Comparison of ENCODE assay signal across 9 mouse cellular contexts in genomic region chr5:109554091-109555050, GRCm38 (mm10). TPM values are rescaled to one million over a fixed set of nuclear protein-coding genes. Genes with fewer than 3 reads are reported as not detected.
DNase-seq lines count a peak whose midpoint lies in the region; ATAC-seq and TF ChIP-seq lines count a peak whose summit lies in the region.
"Had no signal": no experiment of that assay in that cellular context is flagged by ENCODE, and none has a peak within 500 bp of the region (broad histone marks: within the 10 kb centered on the region; RNA-seq: fewer than 3 reads in every experiment).

No protein-coding gene starts in this region.

- no peaks in the 10 kb centered on the region for H3K4me1 ChIP-seq in forebrain, embryonic 11.5 days (replicated peaks; ENCODE audit: control insufficient read depth, insufficient read depth, low read length)
- H3K4me1 ChIP-seq in forebrain, embryonic 14.5 days (ENCODE audit: control insufficient read depth, insufficient read depth, low read length), result no peaks in the 10 kb centered on the region
- no peaks in the 10 kb centered on the region for H3K4me1 ChIP-seq in lung, postnatal 0 days (ENCODE audit: insufficient read depth, low read depth, low read length)
- no peaks in the 10 kb centered on the region for H3K4me1 ChIP-seq in stomach, postnatal 0 days (replicated peaks; ENCODE audit: control insufficient read depth, insufficient read depth)
- H3K4me1 ChIP-seq in hindbrain, embryonic 14.5 days (replicated peaks; ENCODE audit: control insufficient read depth, insufficient read depth, low read length), result no peaks in the 10 kb centered on the region
- H3K4me1 ChIP-seq: embryonic facial prominence, embryonic 13.5 days had no signal

- no peak overlapping the region for H3K4me2 ChIP-seq in forebrain, embryonic 11.5 days (ENCODE audit: low read depth, low read length, severe bottlenecking)
- no peak overlapping the region for H3K4me2 ChIP-seq in forebrain, embryonic 14.5 days (ENCODE audit: low read length)
- no peak overlapping the region for H3K4me2 ChIP-seq in lung, postnatal 0 days (replicated peaks; ENCODE audit: low read depth, low read length)
- no peak overlapping the region for H3K4me2 ChIP-seq in stomach, postnatal 0 days (replicated peaks; ENCODE audit: low read depth)
- no peak overlapping the region for H3K4me2 ChIP-seq in hindbrain, embryonic 14.5 days (replicated peaks)
- H3K4me2 ChIP-seq: embryonic facial prominence, embryonic 13.5 days had no signal

- DNase-seq in forebrain, embryonic 11.5 days (ENCODE audit: low spot score), result peak; percentile 58
- no peak for DNase-seq in forebrain, embryonic 14.5 days (ENCODE audit: low spot score)
- peak; percentile 20 for DNase-seq in lung, postnatal 0 days (ENCODE audit: low spot score)
- DNase-seq in lung, postnatal 36 days, result no peak
- DNase-seq in WW6 (ENCODE audit: low read depth, low spot score), result peak; percentile 84
- peak; percentile 24 for DNase-seq in stomach, postnatal 0 days (ENCODE audit: low spot score)
- no peak for DNase-seq in hindbrain, embryonic 14.5 days (ENCODE audit: low spot score)
- no peak for DNase-seq in heart, postnatal 25 days (ENCODE audit: low spot score)

- no peaks in the 10 kb centered on the region; the same call in 1 of the 2 replicates for H3K36me3 ChIP-seq in forebrain, embryonic 11.5 days (ENCODE audit: control insufficient read depth, insufficient read depth, low read length)
- H3K36me3 ChIP-seq in forebrain, embryonic 14.5 days (ENCODE audit: control insufficient read depth, insufficient read depth, low read length), result no peaks in the 10 kb centered on the region
- H3K36me3 ChIP-seq in lung, postnatal 0 days (ENCODE audit: insufficient read depth, low read length), result no peaks in the 10 kb centered on the region; the same call in 1 of the 2 replicates
- no peaks in the 10 kb centered on the region for H3K36me3 ChIP-seq in stomach, postnatal 0 days (ENCODE audit: control insufficient read depth, insufficient read depth, low read length)
- no peaks in the 10 kb centered on the region for H3K36me3 ChIP-seq in hindbrain, embryonic 14.5 days (replicated peaks; ENCODE audit: control insufficient read depth, insufficient read depth)

- H3K4me3 ChIP-seq in forebrain, embryonic 11.5 days (ENCODE audit: low read depth, low read length), result no peak overlapping the region
- no peak overlapping the region for H3K4me3 ChIP-seq in forebrain, embryonic 14.5 days (ENCODE audit: low read depth, low read length)
- no peak overlapping the region for H3K4me3 ChIP-seq in lung, postnatal 0 days (ENCODE audit: low read depth, low read length)
- no peak overlapping the region for H3K4me3 ChIP-seq in stomach, postnatal 0 days (ENCODE audit: low read depth, low read length)
- H3K4me3 ChIP-seq in hindbrain, embryonic 14.5 days (replicated peaks; ENCODE audit: low read length), result no peak overlapping the region
- H3K4me3 ChIP-seq: embryonic facial prominence, embryonic 13.5 days had no signal

- 83% methylated on average over 29 of the region's 30 CpGs for WGBS in forebrain, embryonic 11.5 days
- 89% methylated on average over 30 of the region's 30 CpGs for WGBS in forebrain, embryonic 14.5 days
- WGBS in lung, postnatal 0 days, result 83% methylated on average over 29 of the region's 30 CpGs
- 84% methylated on average over 29 of the region's 30 CpGs for WGBS in stomach, postnatal 0 days
- 86% methylated on average over 30 of the region's 30 CpGs for WGBS in hindbrain, embryonic 14.5 days

- intact Hi-C loops in heart, postnatal 25 days (cut with DNase I), result no loop called here

- H3K9me3 ChIP-seq in forebrain, embryonic 11.5 days (ENCODE audit: control insufficient read depth, low read length), result peaks cover 42% of the 10 kb centered on the region
- peaks cover 46% of the 10 kb centered on the region for H3K9me3 ChIP-seq in forebrain, embryonic 14.5 days (replicated peaks; ENCODE audit: control insufficient read depth, low read length)
- H3K9me3 ChIP-seq in lung, postnatal 0 days (ENCODE audit: low read length), result peaks cover 4% of the 10 kb centered on the region; the same call in 1 of the 2 replicates
- H3K9me3 ChIP-seq in stomach, postnatal 0 days (ENCODE audit: control insufficient read depth, low read length), result peaks cover 19% of the 10 kb centered on the region
- H3K9me3 ChIP-seq in hindbrain, embryonic 14.5 days (ENCODE audit: control insufficient read depth, low read length), result peaks cover 73% of the 10 kb centered on the region

- no peak for TF ChIP-seq CTCF in lung, postnatal 0 days (IDR thresholded peaks at IDR 0.05)
- no peak for TF ChIP-seq CTCF in stomach, postnatal 0 days (IDR thresholded peaks at IDR 0.05; ENCODE audit: low read depth)

- no peak overlapping the region for H3K9ac ChIP-seq in forebrain, embryonic 11.5 days (ENCODE audit: low read length)
- no peak overlapping the region for H3K9ac ChIP-seq in forebrain, embryonic 14.5 days (ENCODE audit: low read length)
- H3K9ac ChIP-seq in lung, postnatal 0 days (replicated peaks; ENCODE audit: low read depth), result no peak overlapping the region
- H3K9ac ChIP-seq in stomach, postnatal 0 days (ENCODE audit: low read length), result no peak overlapping the region
- no peak overlapping the region for H3K9ac ChIP-seq in hindbrain, embryonic 14.5 days
- H3K9ac ChIP-seq: embryonic facial prominence, embryonic 13.5 days had no signal

- ATAC-seq in forebrain, embryonic 11.5 days (replicated peaks; ENCODE audit: low FRiP score), result no peak
- ATAC-seq in forebrain, embryonic 14.5 days, result no peak
- ATAC-seq in lung, postnatal 0 days, result no peak
- no peak for ATAC-seq in stomach, postnatal 0 days (ENCODE audit: low FRiP score, low TSS enrichment)
- no peak for ATAC-seq in hindbrain, embryonic 14.5 days (ENCODE audit: low FRiP score)

- TF ChIP-seq EP300 in lung, postnatal 0 days (IDR thresholded peaks at IDR 0.05), result no peak
- TF ChIP-seq EP300 in stomach, postnatal 0 days (optimal IDR thresholded peaks at IDR 0.05), result no peak

- H3K27me3 ChIP-seq in forebrain, embryonic 11.5 days (ENCODE audit: control insufficient read depth, insufficient read depth, low read length), result no peaks in the 10 kb centered on the region
- no peaks in the 10 kb centered on the region for H3K27me3 ChIP-seq in forebrain, embryonic 14.5 days (replicated peaks; ENCODE audit: control insufficient read depth, insufficient read depth, low read length)
- no peaks in the 10 kb centered on the region for H3K27me3 ChIP-seq in lung, postnatal 0 days (replicated peaks; ENCODE audit: insufficient read depth, low read length)
- no peaks in the 10 kb centered on the region for H3K27me3 ChIP-seq in stomach, postnatal 0 days (ENCODE audit: control insufficient read depth, insufficient read depth, low read length)
- no peaks in the 10 kb centered on the region for H3K27me3 ChIP-seq in hindbrain, embryonic 14.5 days (ENCODE audit: control insufficient read depth, insufficient read depth, low read length)
- H3K27me3 ChIP-seq: embryonic facial prominence, embryonic 13.5 days had no signal

- H3K27ac ChIP-seq in forebrain, embryonic 11.5 days (ENCODE audit: low read depth, low read length), result no peak overlapping the region
- no peak overlapping the region for H3K27ac ChIP-seq in forebrain, embryonic 14.5 days (ENCODE audit: low read depth, low read length)
- H3K27ac ChIP-seq in lung, postnatal 0 days (ENCODE audit: low read length), result no peak overlapping the region
- H3K27ac ChIP-seq in stomach, postnatal 0 days (replicated peaks), result no peak overlapping the region
- no peak overlapping the region for H3K27ac ChIP-seq in hindbrain, embryonic 14.5 days
- H3K27ac ChIP-seq: embryonic facial prominence, embryonic 13.5 days had no signal

RNA-seq across cellular contexts. Expression of gene Crlf2, which starts 4.4 kb away (rescaled TPM):
- 3.3 and 4.4 TPM in 2 replicates for polyA plus RNA-seq in forebrain, embryonic 11.5 days (2014; fragmentation: Nextera tagmentation; extraction: Ambion mirVana)
- polyA plus RNA-seq in forebrain, embryonic 14.5 days (2014; fragmentation: Nextera tagmentation; extraction: Ambion mirVana), result 6.0 and 6.8 TPM in 2 replicates
- polyA plus RNA-seq in lung, postnatal 0 days (2015; fragmentation: Nextera tagmentation; extraction: Ambion mirVana), result 28.6 and 34.4 TPM in 2 replicates
- 8.7 and 9.9 TPM in 2 replicates for polyA plus RNA-seq in stomach, postnatal 0 days (2015; fragmentation: Nextera tagmentation; extraction: Ambion mirVana)
- polyA plus RNA-seq in hindbrain, embryonic 14.5 days (2014; fragmentation: Nextera tagmentation; extraction: Ambion mirVana), result 13.5 and 16.5 TPM in 2 replicates
- total RNA-seq in heart, postnatal 25 days (2021), result 1 to 10 TPM; 6.3 to 7.1 TPM

Comparison
In these comparisons a context has a peak if more than half of its experiments do, and no peak if none do; other contexts are left out.
1. DNase-seq: peak in forebrain, embryonic 11.5 days (single experiment), lung, postnatal 0 days (single experiment), WW6 (single experiment) and stomach, postnatal 0 days (single experiment); none in forebrain, embryonic 14.5 days (single experiment), lung, postnatal 36 days (single experiment), hindbrain, embryonic 14.5 days (single experiment) and heart, postnatal 25 days (single experiment).